Comparison of ENCODE assay signal across 25 mouse cellular contexts in the genomic region with DNA sequence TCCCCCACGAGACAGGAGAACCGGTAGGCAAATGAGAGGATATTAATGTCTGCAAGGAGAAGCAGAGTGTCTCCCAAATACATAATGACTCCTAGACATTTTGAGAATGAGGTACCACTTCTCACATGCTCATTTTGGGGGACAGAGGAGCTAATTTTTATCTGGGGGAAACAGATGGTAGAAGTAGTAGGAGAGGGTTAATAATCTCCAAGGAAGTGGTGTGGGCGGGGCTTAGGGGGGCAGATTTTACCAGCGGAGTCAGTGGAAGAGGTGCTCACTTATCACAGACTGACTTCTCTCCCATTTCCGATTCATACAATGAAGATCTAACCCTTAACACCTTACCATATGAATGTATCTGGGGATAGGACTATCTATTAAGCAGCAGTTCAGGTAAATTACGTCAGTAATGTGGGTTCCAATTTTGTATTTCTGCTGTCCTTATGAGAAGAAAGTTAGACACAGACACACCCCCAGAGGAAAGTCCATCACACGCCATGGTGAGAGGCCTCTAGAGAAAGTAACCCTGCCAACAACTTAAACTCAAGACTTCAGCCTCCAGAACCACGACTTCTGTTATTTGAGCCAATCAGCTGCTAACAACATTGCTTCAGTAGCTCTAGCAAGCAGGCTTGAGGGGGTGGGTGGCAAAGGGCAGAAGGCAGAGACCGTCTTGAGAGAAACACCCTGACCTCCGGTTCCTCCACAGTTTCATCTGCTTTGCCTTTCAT. TPM values are rescaled to one million over a fixed set of nuclear protein-coding genes. Genes with fewer than 3 reads are reported as not detected.
DNase-seq lines count a peak whose midpoint lies in the region; ATAC-seq and TF ChIP-seq lines count a peak whose summit lies in the region.
"Had no signal": no experiment of that assay in that cellular context is flagged by ENCODE, and none has a peak within 500 bp of the region (broad histone marks: within the 10 kb centered on the region; RNA-seq: fewer than 3 reads in every experiment).

No protein-coding gene starts in this region.

- no peak for ATAC-seq in forebrain, embryonic 11.5 days (replicated peaks; ENCODE audit: low FRiP score)
- ATAC-seq in forebrain, postnatal 0 days, result no peak
- peak; percentile 74 for ATAC-seq in liver, embryonic 12.5 days
- no peak for ATAC-seq in heart, embryonic 12.5 days (ENCODE audit: insufficient number of reproducible peaks, low FRiP score)
- no peak for ATAC-seq in neural tube, embryonic 15.5 days (ENCODE audit: low FRiP score)
- ATAC-seq: activated CD4-positive, CD25-positive, alpha-beta regulatory T cell, adult 4 months; midbrain, embryonic 13.5 days had no signal

- H3K4me1 ChIP-seq in forebrain, embryonic 11.5 days (replicated peaks; ENCODE audit: control insufficient read depth, insufficient read depth, low read length), result peaks cover 2% of the 10 kb centered on the region; the same call in 1 of the 2 replicates
- H3K4me1 ChIP-seq in forebrain, postnatal 0 days (ENCODE audit: insufficient read depth), result peaks cover 3% of the 10 kb centered on the region
- peaks cover 23% of the 10 kb centered on the region for H3K4me1 ChIP-seq in liver, embryonic 12.5 days
- H3K4me1 ChIP-seq in megakaryocyte, embryonic 14.5 days, result peaks cover 83% of the 10 kb centered on the region
- peaks cover 5% of the 10 kb centered on the region; the same call in 1 of the 2 replicates for H3K4me1 ChIP-seq in heart, embryonic 12.5 days (replicated peaks)
- H3K4me1 ChIP-seq in neural tube, embryonic 15.5 days, result peaks cover 6% of the 10 kb centered on the region
- H3K4me1 ChIP-seq: midbrain, embryonic 13.5 days had no signal

- no peak overlapping the region for H3K4me3 ChIP-seq in forebrain, embryonic 11.5 days (ENCODE audit: low read depth, low read length)
- no peak overlapping the region for H3K4me3 ChIP-seq in forebrain, postnatal 0 days (ENCODE audit: low read depth, low read length)
- no peak overlapping the region for H3K4me3 ChIP-seq in liver, embryonic 12.5 days
- peak overlapping the region; percentile 44 for H3K4me3 ChIP-seq in megakaryocyte, embryonic 14.5 days (replicated peaks)
- no peak overlapping the region for H3K4me3 ChIP-seq in heart, embryonic 12.5 days
- H3K4me3 ChIP-seq in neural tube, embryonic 15.5 days (replicated peaks), result no peak overlapping the region
- H3K4me3 ChIP-seq: heart, embryonic 15.5 days; hindbrain, embryonic 15.5 days; limb, embryonic 13.5 days; midbrain, embryonic 13.5 days had no signal

- 70% methylated on average over 10 of the region's 10 CpGs for WGBS in forebrain, embryonic 11.5 days
- 73% methylated on average over 10 of the region's 10 CpGs for WGBS in forebrain, postnatal 0 days
- 20% methylated on average over 10 of the region's 10 CpGs for WGBS in liver, embryonic 12.5 days (ENCODE audit: insufficient replicate concordance)
- 52% methylated on average over 10 of the region's 10 CpGs for WGBS in heart, embryonic 12.5 days
- 75% methylated on average over 10 of the region's 10 CpGs for WGBS in neural tube, embryonic 15.5 days

- no peak overlapping the region for H3K9ac ChIP-seq in forebrain, embryonic 11.5 days (ENCODE audit: low read length)
- no peak overlapping the region for H3K9ac ChIP-seq in forebrain, postnatal 0 days
- no peak overlapping the region for H3K9ac ChIP-seq in liver, embryonic 12.5 days
- H3K9ac ChIP-seq in heart, embryonic 12.5 days, result no peak overlapping the region
- no peak overlapping the region for H3K9ac ChIP-seq in neural tube, embryonic 15.5 days (replicated peaks)
- H3K9ac ChIP-seq: heart, embryonic 15.5 days; hindbrain, embryonic 15.5 days; limb, embryonic 13.5 days; midbrain, embryonic 13.5 days had no signal

- H3K36me3 ChIP-seq in forebrain, embryonic 11.5 days (ENCODE audit: control insufficient read depth, insufficient read depth, low read length), result no peaks in the 10 kb centered on the region
- H3K36me3 ChIP-seq in forebrain, postnatal 0 days (ENCODE audit: insufficient read depth), result no peaks in the 10 kb centered on the region
- H3K36me3 ChIP-seq in liver, embryonic 12.5 days, result no peaks in the 10 kb centered on the region
- H3K36me3 ChIP-seq in megakaryocyte, embryonic 14.5 days (replicated peaks; ENCODE audit: low read length), result no peaks in the 10 kb centered on the region
- no peaks in the 10 kb centered on the region for H3K36me3 ChIP-seq in heart, embryonic 12.5 days
- no peaks in the 10 kb centered on the region for H3K36me3 ChIP-seq in neural tube, embryonic 15.5 days
- H3K36me3 ChIP-seq: heart, embryonic 15.5 days; hindbrain, embryonic 15.5 days; limb, embryonic 13.5 days; midbrain, embryonic 13.5 days had no signal

- H3K9me3 ChIP-seq in forebrain, embryonic 11.5 days (ENCODE audit: control insufficient read depth, low read length), result no peaks in the 10 kb centered on the region
- no peaks in the 10 kb centered on the region for H3K9me3 ChIP-seq in forebrain, postnatal 0 days (ENCODE audit: low read length)
- no peaks in the 10 kb centered on the region for H3K9me3 ChIP-seq in liver, embryonic 12.5 days (replicated peaks)
- H3K9me3 ChIP-seq in megakaryocyte, embryonic 14.5 days, result no peaks in the 10 kb centered on the region
- H3K9me3 ChIP-seq in heart, embryonic 12.5 days (replicated peaks), result no peaks in the 10 kb centered on the region
- no peaks in the 10 kb centered on the region for H3K9me3 ChIP-seq in neural tube, embryonic 15.5 days (replicated peaks)
- H3K9me3 ChIP-seq: heart, embryonic 15.5 days; hindbrain, embryonic 15.5 days; limb, embryonic 13.5 days; midbrain, embryonic 13.5 days had no signal

- H3K27ac ChIP-seq in forebrain, embryonic 11.5 days (ENCODE audit: low read depth, low read length), result no peak overlapping the region
- no peak overlapping the region for H3K27ac ChIP-seq in forebrain, postnatal 0 days (ENCODE audit: low read depth, low read length)
- no peak overlapping the region for H3K27ac ChIP-seq in liver, embryonic 12.5 days
- no peak overlapping the region for H3K27ac ChIP-seq in heart, embryonic 12.5 days (ENCODE audit: poor library complexity, severe bottlenecking)
- H3K27ac ChIP-seq in neural tube, embryonic 15.5 days (replicated peaks), result no peak overlapping the region
- H3K27ac ChIP-seq: heart, embryonic 15.5 days; hindbrain, embryonic 15.5 days; limb, embryonic 13.5 days; midbrain, embryonic 13.5 days had no signal

- no peaks in the 10 kb centered on the region for H3K27me3 ChIP-seq in forebrain, embryonic 11.5 days (ENCODE audit: control insufficient read depth, insufficient read depth, low read length)
- no peaks in the 10 kb centered on the region for H3K27me3 ChIP-seq in forebrain, postnatal 0 days (ENCODE audit: insufficient read depth, low read length)
- H3K27me3 ChIP-seq in liver, embryonic 12.5 days (replicated peaks), result no peaks in the 10 kb centered on the region
- H3K27me3 ChIP-seq in megakaryocyte, embryonic 14.5 days (replicated peaks), result no peaks in the 10 kb centered on the region
- H3K27me3 ChIP-seq in heart, embryonic 12.5 days (replicated peaks), result 0 out of 2 replicates have a peak, but pooled peaks cover 4% of the 10 kb centered on the region
- H3K27me3 ChIP-seq in neural tube, embryonic 15.5 days (replicated peaks), result no peaks in the 10 kb centered on the region
- H3K27me3 ChIP-seq: heart, embryonic 15.5 days; hindbrain, embryonic 15.5 days; limb, embryonic 13.5 days; midbrain, embryonic 13.5 days had no signal

- no peak for TF ChIP-seq CTCF in forebrain, postnatal 0 days (IDR thresholded peaks at IDR 0.05; ENCODE audit: low read depth)

- peak; percentile 14 for DNase-seq in forebrain, embryonic 11.5 days (ENCODE audit: low spot score)
- no peak for DNase-seq in forebrain, postnatal 0 days
- DNase-seq in c-Kit-positive CD71-positive TER-119-negative erythroid progenitor cells, embryonic 14.5 days (ENCODE audit: low read depth), result peak; percentile 54
- DNase-seq in adrenal gland, adult 18-20 months (ENCODE audit: low spot score in 2 of 2), result no peak
- DNase-seq: adrenal gland, postnatal 14 days; cerebellum, adult 9-10 months; gastrocnemius, postnatal 36 days; heart, postnatal 4 days; lung, adult 2 months; lung, postnatal 4 days; right cerebral cortex, postnatal 14 days; thymus, postnatal 25 days had no signal

- no peak overlapping the region for H3K4me2 ChIP-seq in forebrain, embryonic 11.5 days (ENCODE audit: low read depth, low read length, severe bottlenecking)
- no peak overlapping the region for H3K4me2 ChIP-seq in forebrain, postnatal 0 days (ENCODE audit: low read depth)
- peak overlapping the region; percentile 46 for H3K4me2 ChIP-seq in liver, embryonic 12.5 days
- no peak overlapping the region for H3K4me2 ChIP-seq in heart, embryonic 12.5 days
- no peak overlapping the region for H3K4me2 ChIP-seq in neural tube, embryonic 15.5 days
- H3K4me2 ChIP-seq: heart, embryonic 15.5 days; hindbrain, embryonic 15.5 days; limb, embryonic 13.5 days; midbrain, embryonic 13.5 days had no signal

RNA-seq across cellular contexts. Expression of gene Ercc6, which starts 5.1 kb away (rescaled TPM):
- polyA plus RNA-seq in forebrain, embryonic 11.5 days (2014; fragmentation: Nextera tagmentation; extraction: Ambion mirVana), result 20.1 and 29.4 TPM in 2 replicates
- total RNA-seq in forebrain, postnatal 0 days (2014; rRNA removed), result 15.2 and 18.0 TPM in 2 replicates
- polyA plus RNA-seq in forebrain, postnatal 0 days (2015; fragmentation: Nextera tagmentation; extraction: Ambion mirVana), result 12.6 and 19.5 TPM in 2 replicates
- 13.3 and 14.8 TPM in 2 replicates for polyA plus RNA-seq in liver, embryonic 12.5 days (2016; fragmentation: Nextera tagmentation; extraction: Ambion mirVana)
- polyA plus RNA-seq in megakaryocyte, embryonic 14.5 days (2012; ENCODE audit: insufficient read depth, low replicate concordance), result 1.0 and 1.5 TPM in 2 replicates
- polyA plus RNA-seq in heart, embryonic 12.5 days (2016; fragmentation: Nextera tagmentation; extraction: Ambion mirVana), result 15.1 and 19.6 TPM in 2 replicates
- 10 to 100 TPM; 12.2 to 13.5 TPM for total RNA-seq in adrenal gland, adult 18-20 months (2021)
- polyA plus RNA-seq in neural tube, embryonic 15.5 days (2015; fragmentation: Nextera tagmentation; extraction: Ambion mirVana), result 20.4 and 20.8 TPM in 2 replicates

RNA-seq across cellular contexts. Expression of gene Chat, which starts 42.5 kb away (rescaled TPM):
- polyA plus RNA-seq in forebrain, embryonic 11.5 days (2014; fragmentation: Nextera tagmentation; extraction: Ambion mirVana), result not detected in 2 replicates
- total RNA-seq in forebrain, postnatal 0 days (2014; rRNA removed), result 0.69 and 0.90 TPM in 2 replicates
- 0.15 and 0.47 TPM in 2 replicates for polyA plus RNA-seq in forebrain, postnatal 0 days (2015; fragmentation: Nextera tagmentation; extraction: Ambion mirVana)
- polyA plus RNA-seq in liver, embryonic 12.5 days (2016; fragmentation: Nextera tagmentation; extraction: Ambion mirVana), result not detected in 2 replicates
- polyA plus RNA-seq in megakaryocyte, embryonic 14.5 days (2012; ENCODE audit: insufficient read depth, low replicate concordance), result not detected in 2 replicates
- polyA plus RNA-seq in heart, embryonic 12.5 days (2016; fragmentation: Nextera tagmentation; extraction: Ambion mirVana), result not detected in 2 replicates
- not detected for total RNA-seq in adrenal gland, adult 18-20 months (2021)
- 4.8 and 5.7 TPM in 2 replicates for polyA plus RNA-seq in neural tube, embryonic 15.5 days (2015; fragmentation: Nextera tagmentation; extraction: Ambion mirVana)
- total RNA-seq: adrenal gland, postnatal 14 days; gastrocnemius, adult 18-20 months; gastrocnemius, postnatal 36 days; heart, adult 8-10 months; heart, postnatal 4 days; monocyte, adult 5-6 weeks had no signal
- polyA plus RNA-seq: activated CD4-positive, CD25-positive, alpha-beta regulatory T cell, adult 4 months; heart, embryonic 15.5 days; limb, embryonic 13.5 days; lung, adult 2 months had no signal

RNA-seq across cellular contexts. Expression of gene Slc18a3, which starts 43.6 kb away (rescaled TPM):
- polyA plus RNA-seq in forebrain, embryonic 11.5 days (2014; fragmentation: Nextera tagmentation; extraction: Ambion mirVana), result 0.12 and 0.15 TPM in 2 replicates
- 2.2 and 2.4 TPM in 2 replicates for total RNA-seq in forebrain, postnatal 0 days (2014; rRNA removed)
- polyA plus RNA-seq in forebrain, postnatal 0 days (2015; fragmentation: Nextera tagmentation; extraction: Ambion mirVana), result 3.0 and 4.4 TPM in 2 replicates
- polyA plus RNA-seq in liver, embryonic 12.5 days (2016; fragmentation: Nextera tagmentation; extraction: Ambion mirVana), result 0.05 TPM in 1 of 2 replicates, not detected in the other
- polyA plus RNA-seq in megakaryocyte, embryonic 14.5 days (2012; ENCODE audit: insufficient read depth, low replicate concordance), result not detected in 2 replicates
- 0.15 TPM in 2 replicates for polyA plus RNA-seq in heart, embryonic 12.5 days (2016; fragmentation: Nextera tagmentation; extraction: Ambion mirVana)
- not detected for total RNA-seq in adrenal gland, adult 18-20 months (2021)
- polyA plus RNA-seq in neural tube, embryonic 15.5 days (2015; fragmentation: Nextera tagmentation; extraction: Ambion mirVana), result 36.4 and 42.7 TPM in 2 replicates
- total RNA-seq: adrenal gland, postnatal 14 days; gastrocnemius, adult 18-20 months; gastrocnemius, postnatal 36 days; monocyte, adult 5-6 weeks had no signal
- polyA plus RNA-seq: activated CD4-positive, CD25-positive, alpha-beta regulatory T cell, adult 4 months; kidney, embryonic 14.5 days had no signal

Comparison
In these comparisons a context has a peak if more than half of its experiments do, and no peak if none do; other contexts are left out.
1. DNase-seq: peak in forebrain, embryonic 11.5 days (single experiment) and c-Kit-positive CD71-positive TER-119-negative erythroid progenitor cells, embryonic 14.5 days (single experiment); none in forebrain, postnatal 0 days (single experiment) and adrenal gland, adult 18-20 months (0 of 2).